Mouse (Mus musculus): ENCODE data around the gene Gm3411. TPM values are rescaled to one million over a fixed set of nuclear protein-coding genes. Genes with fewer than 3 reads are reported as not detected.
"Not testable (repeated sequence)": the region's sequence is repeated elsewhere in the genome, so short reads cannot be mapped to it uniquely, and the experiment has no call there.

Gm3411 gene
- not detected in 2 replicates for polyA plus RNA-seq (2015; fragmentation: Nextera tagmentation; extraction: Ambion mirVana)

GRCm38 (mm10) chr14:6286931-6287715, at the start of gene Gm3411:
Gene Gm3411 (minus strand): TSS chr14:6287250.
- ATAC-seq; H3K36me3 ChIP-seq (replicated peaks; ENCODE audit: insufficient read depth, low read length); H3K4me3 ChIP-seq (ENCODE audit: low read depth, low read length); H3K4me2 ChIP-seq (ENCODE audit: low read depth, low read length); H3K27ac ChIP-seq (ENCODE audit: low read depth); H3K9me3 ChIP-seq (ENCODE audit: low read length); H3K9ac ChIP-seq (replicated peaks); H3K4me1 ChIP-seq (ENCODE audit: insufficient read depth); H3K27me3 ChIP-seq (ENCODE audit: insufficient read depth, low read length): not testable (repeated sequence)
- DNase-seq, result peak; percentile 16
- WGBS (ENCODE audit: insufficient replicate concordance), result 2% methylated on average over 32 of the region's 57 CpGs

- not testable (repeated sequence) for H3K4me3 ChIP-seq (ENCODE audit: low read depth, low read length); H3K27ac ChIP-seq (ENCODE audit: low read depth); H3K4me2 ChIP-seq (ENCODE audit: low read depth, low read length); H3K9me3 ChIP-seq (ENCODE audit: low read length); H3K9ac ChIP-seq (replicated peaks); ATAC-seq; H3K27me3 ChIP-seq (ENCODE audit: insufficient read depth, low read length); H3K4me1 ChIP-seq (ENCODE audit: insufficient read depth); DNase-seq; H3K36me3 ChIP-seq (replicated peaks; ENCODE audit: insufficient read depth, low read length)
- WGBS (ENCODE audit: insufficient replicate concordance), result 75% methylated on average over 2 of the region's 2 CpGs
Observed at GRCm38 (mm10) chr14:6304743-6305142, 17.7 kb upstream of the Gm3411 start, which contains the start of gene Gm21103. Gene Gm21103 (minus strand): TSS chr14:6304843.

GRCm38 (mm10) chr14:6219192-6219591, 67.9 kb downstream of the Gm3411 start, which contains the start of gene Gm21560:
Gene Gm21560 (minus strand): TSS chr14:6219292.
- not testable (repeated sequence) for H3K9me3 ChIP-seq (ENCODE audit: low read length); H3K9ac ChIP-seq (replicated peaks); H3K4me2 ChIP-seq (ENCODE audit: low read depth, low read length); H3K4me1 ChIP-seq (ENCODE audit: insufficient read depth); ATAC-seq; H3K27ac ChIP-seq (ENCODE audit: low read depth); DNase-seq; H3K27me3 ChIP-seq (ENCODE audit: insufficient read depth, low read length); H3K4me3 ChIP-seq (ENCODE audit: low read depth, low read length); H3K36me3 ChIP-seq (replicated peaks; ENCODE audit: insufficient read depth, low read length)
- 65% methylated on average over 1 of the region's 2 CpGs for WGBS (ENCODE audit: insufficient replicate concordance)

Other genes with a start within 250 kb of the Gm3411 start
- gene Gm6337, start 229.0 kb downstream of the Gm3411 start, polyA plus RNA-seq (2015; fragmentation: Nextera tagmentation; extraction: Ambion mirVana), result not detected in 2 replicates
- gene Gm8206, start 193.3 kb downstream of the Gm3411 start, polyA plus RNA-seq (2015; fragmentation: Nextera tagmentation; extraction: Ambion mirVana), result not detected in 2 replicates
- not detected in 2 replicates for gene Gm3468, start 178.6 kb downstream of the Gm3411 start, polyA plus RNA-seq (2015; fragmentation: Nextera tagmentation; extraction: Ambion mirVana)
- not detected in 2 replicates for gene Gm3476, start 161.4 kb downstream of the Gm3411 start, polyA plus RNA-seq (2015; fragmentation: Nextera tagmentation; extraction: Ambion mirVana)
- not detected in 2 replicates for gene Gm21560, start 68.0 kb downstream of the Gm3411 start, polyA plus RNA-seq (2015; fragmentation: Nextera tagmentation; extraction: Ambion mirVana)
- gene Gm21103, start 17.6 kb upstream of the Gm3411 start, polyA plus RNA-seq (2015; fragmentation: Nextera tagmentation; extraction: Ambion mirVana), result not detected in 2 replicates
- gene Gm3618, start 56.4 kb upstream of the Gm3411 start, polyA plus RNA-seq (2015; fragmentation: Nextera tagmentation; extraction: Ambion mirVana), result not detected in 2 replicates
- gene Gm16440, start 103.1 kb upstream of the Gm3411 start, polyA plus RNA-seq (2015; fragmentation: Nextera tagmentation; extraction: Ambion mirVana), result not detected in 2 replicates
- 0.12 TPM in 1 of 2 replicates, not detected in the other for gene Gm3591, start 125.2 kb upstream of the Gm3411 start, polyA plus RNA-seq (2015; fragmentation: Nextera tagmentation; extraction: Ambion mirVana)
- not detected in 2 replicates for gene Gm3594, start 157.4 kb upstream of the Gm3411 start, polyA plus RNA-seq (2015; fragmentation: Nextera tagmentation; extraction: Ambion mirVana)

Data from liver, postnatal 0 days (tissue).